Mouse (Mus musculus) thymus, adult 2 months (tissue): ENCODE results near the gene Yipf4.

Source experiments
- CTCF ChIP-seq: fragments of 200-500 bp; IDR thresholded peaks from 2 replicates; pipeline ENCODE4 v1.5.1; 2012; ENCODE audit warnings: mild to moderate bottlenecking, control low read depth, low read length, moderate library complexity, borderline replicate concordance; ENCODE audit not compliant: control insufficient read depth, poor library complexity, insufficient read depth; ENCODE audit errors: extremely low read depth
- POLR2A ChIP-seq: fragments of 200-500 bp; IDR thresholded peaks from 2 replicates; pipeline ENCODE4 v1.6.1; 2012; ENCODE audit warnings: mild to moderate bottlenecking, low read length, control low read depth, moderate library complexity; ENCODE audit not compliant: control insufficient read depth, poor library complexity, insufficient read depth; ENCODE audit errors: extremely low read depth

GRCm38 (mm10) chr17:74512308-74512707 is 23.0 kb downstream of the Yipf4 start:
- TF ChIP-seq CTCF (no peak), POLR2A (no peak)
